Mouse (Mus musculus) lung, postnatal 0 days (tissue): ENCODE results near the gene Foxa2. TPM values are rescaled to one million over a fixed set of nuclear protein-coding genes. Genes with fewer than 3 reads are reported as not detected.

Experiments
- ATAC-seq: fragments of 200-750 bp; cut with Nextera tagmentation; 2 replicates; pipeline ENCODE4 v1.8.0; 2017; ENCODE audit warnings: moderate library complexity
- DNase-seq: peaks from one replicate; pipeline ENCODE4 v3.0.0-alpha.2; 2016; ENCODE audit warnings: low spot score
- H3K27ac ChIP-seq: fragments of 300-500 bp; sonication (generic); 2 replicates; pipeline ENCODE4 v1.5.1; 2014; ENCODE audit warnings: antibody characterized with exemption, mild to moderate bottlenecking, low read length, mixed read lengths
- H3K27me3 ChIP-seq: fragments of 300-500 bp; sonication (generic); replicated peaks from 2 replicates; pipeline ENCODE4 v1.6.1; 2014; ENCODE audit warnings: low read length, mixed read lengths; ENCODE audit not compliant: insufficient read depth
- H3K36me3 ChIP-seq: fragments of 300-500 bp; sonication (generic); 2 replicates; pipeline ENCODE4 v1.6.1; 2014; ENCODE audit warnings: low read length, mixed read lengths; ENCODE audit not compliant: insufficient read depth
- H3K4me1 ChIP-seq: fragments of 300-500 bp; sonication (generic); 2 replicates; pipeline ENCODE4 v1.6.1; 2014; ENCODE audit warnings: antibody characterized with exemption, low read depth, low read length, mixed read lengths; ENCODE audit not compliant: insufficient read depth
- H3K4me2 ChIP-seq: fragments of 300-500 bp; sonication (generic); replicated peaks from 2 replicates; pipeline ENCODE4 v1.6.1; 2014; ENCODE audit warnings: low read depth, mild to moderate bottlenecking, low read length, moderate library complexity, mixed read lengths
- H3K4me3 ChIP-seq: fragments of 300-500 bp; sonication (generic); 2 replicates; pipeline ENCODE4 v1.5.1; 2014; ENCODE audit warnings: low read depth, low read length
- H3K9ac ChIP-seq: fragments of 300-500 bp; sonication (generic); replicated peaks from 2 replicates; pipeline ENCODE4 v1.6.1; 2014; ENCODE audit warnings: low read depth, mild to moderate bottlenecking
- H3K9me3 ChIP-seq: fragments of 300-500 bp; sonication (generic); 2 replicates; pipeline ENCODE4 v1.6.1; 2016; ENCODE audit warnings: low read length, mixed read lengths
- CTCF ChIP-seq: IDR thresholded peaks from 2 replicates; pipeline ENCODE4 v1.5.1; 2016; ENCODE audit warnings: antibody characterized with exemption, mild to moderate bottlenecking
- EP300 ChIP-seq: IDR thresholded peaks from 2 replicates; pipeline ENCODE4 v1.6.1; 2016; ENCODE audit warnings: antibody characterized with exemption, mild to moderate bottlenecking, control low read depth
- WGBS: fragments of 180-500 bp; shearing (Covaris S2); extraction: QIAGEN DNeasy Blood & Tissue Kit; methylation state at CpG from one replicate; pipeline ENCODE4 v1.1.7; 2014; 5-methylcytosine and 5-hydroxymethylcytosine counted together
- polyA plus RNA-seq: library from polyadenylated mRNA; unstranded; fragments of >200 nt; fragmentation: Nextera tagmentation; extraction: Ambion mirVana; gene quantifications from 2 replicates; pipeline ENCODE4 v1.2.1, GENCODE M21; 2015

Gene Foxa2
- polyA plus RNA-seq, 1 experiment from 2014 or later: 37.7 TPM

DNA sequence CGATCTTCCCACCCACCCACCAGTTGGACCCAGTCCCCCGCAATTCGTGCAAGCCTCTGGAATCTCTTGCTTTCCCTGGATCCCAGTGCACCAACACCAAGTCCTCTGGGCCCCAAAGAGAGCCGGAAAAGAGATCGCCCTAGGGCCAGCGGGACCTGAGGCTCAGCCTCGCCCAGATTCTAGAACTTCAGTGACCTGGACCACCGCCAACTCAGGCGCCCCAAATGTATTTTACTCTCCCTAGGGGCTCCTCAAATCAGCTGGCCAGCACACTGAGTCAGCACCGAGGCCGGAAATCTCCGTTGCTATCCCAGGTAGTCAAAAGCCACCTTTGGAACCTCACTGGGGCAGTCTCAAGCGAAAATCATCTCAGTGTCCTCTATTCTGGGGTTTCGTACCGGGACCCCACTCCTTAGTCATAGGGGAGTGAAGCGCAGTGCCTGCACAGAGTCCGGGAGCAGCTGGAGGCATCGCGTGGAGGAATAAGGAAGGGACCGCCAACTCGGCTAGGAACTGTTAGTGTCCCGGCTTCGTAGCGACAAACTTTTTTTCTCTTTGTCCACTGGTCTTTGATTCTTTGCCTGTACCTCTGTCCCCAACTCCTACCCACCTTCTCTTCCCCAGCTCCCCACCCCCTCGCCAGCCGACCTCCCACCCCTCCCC, 1.8 kb downstream of the Foxa2 start:
- 0 out of 2 replicates have a peak, but pooled peaks cover 3% of the 10 kb centered on the region for H3K4me1 ChIP-seq
- ATAC-seq: no peak
- peak overlapping the region; percentile 59 for H3K9ac ChIP-seq
- no peaks in the 10 kb centered on the region for H3K36me3 ChIP-seq
- H3K27me3 ChIP-seq: peaks cover 35% of the 10 kb centered on the region
- no peaks in the 10 kb centered on the region for H3K9me3 ChIP-seq
- WGBS: under 1% methylated on average over 26 of the region's 26 CpGs
- H3K27ac ChIP-seq: peak overlapping the region; percentile 90
- no peak for TF ChIP-seq CTCF
- TF ChIP-seq EP300: no peak
- H3K4me2 ChIP-seq: peak overlapping the region; percentile 55
- DNase-seq: peak; percentile 48
- peak overlapping the region; percentile 52 for H3K4me3 ChIP-seq

- Histone ChIP-seq H3K27ac (peak overlapping the region; percentile 90), H3K9me3 (no peaks in the 10 kb centered on the region), H3K4me1 (0 out of 2 replicates have a peak, but pooled peaks cover 3% of the 10 kb centered on the region), H3K27me3 (peaks cover 36% of the 10 kb centered on the region), H3K4me2 (peak overlapping the region; percentile 55), H3K4me3 (peak overlapping the region; percentile 52), H3K36me3 (no peaks in the 10 kb centered on the region), H3K9ac (peak overlapping the region; percentile 59)
- WGBS: under 1% methylated on average over 66 of the region's 71 CpGs
- no peak for TF ChIP-seq EP300
- TF ChIP-seq CTCF: no peak
- ATAC-seq (no peak), DNase-seq (peak; percentile 37)
Measured at GRCm38 (mm10) chr2:148043976-148044876, 2.5 kb downstream of the Foxa2 start.

DNA sequence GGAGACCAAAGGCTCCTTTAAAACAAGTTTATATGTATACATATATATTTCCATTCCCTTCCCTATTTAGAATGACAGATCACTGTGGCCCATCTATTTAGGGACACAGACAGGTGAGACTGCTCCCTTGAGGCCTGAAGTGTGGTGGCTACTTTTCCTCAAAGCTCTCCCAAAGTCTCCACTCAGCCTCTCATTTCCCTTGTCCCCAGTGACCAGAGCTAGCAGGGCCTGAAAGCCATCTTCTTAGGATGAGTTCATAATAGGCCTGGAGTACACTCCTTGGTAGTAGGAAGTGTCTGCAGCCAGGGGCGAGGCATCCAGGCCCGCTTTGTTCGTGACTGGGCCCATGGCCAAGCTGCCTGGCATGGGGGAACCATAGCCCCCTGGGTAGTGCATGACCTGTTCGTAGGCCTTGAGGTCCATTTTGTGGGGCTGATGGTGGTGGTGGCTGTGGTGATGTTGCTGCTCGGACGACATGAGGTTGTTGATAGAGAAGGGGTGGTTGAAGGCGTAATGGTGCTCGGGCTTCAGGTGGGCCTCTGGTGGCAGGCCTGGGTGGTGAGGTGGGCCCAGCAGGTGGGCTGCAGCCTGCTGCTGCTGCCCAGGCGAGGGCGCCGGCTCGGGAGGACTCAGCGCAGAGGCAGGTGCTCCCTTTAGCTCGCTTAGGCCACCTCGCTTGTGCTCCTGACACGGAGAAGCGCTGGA, 3.3 kb downstream of the Foxa2 start:
- 17% methylated on average over 17 of the region's 17 CpGs for WGBS
- ATAC-seq: no peak
- H3K36me3 ChIP-seq: no peaks in the 10 kb centered on the region
- peak overlapping the region; percentile 90 for H3K27ac ChIP-seq
- 0 out of 2 replicates have a peak, but pooled peaks cover 3% of the 10 kb centered on the region for H3K4me1 ChIP-seq
- no peak for DNase-seq
- TF ChIP-seq CTCF: no peak
- no peak for TF ChIP-seq EP300
- peaks cover 32% of the 10 kb centered on the region for H3K27me3 ChIP-seq
- H3K4me2 ChIP-seq: peak overlapping the region; percentile 55
- peak overlapping the region; percentile 52 for H3K4me3 ChIP-seq
- peak overlapping the region; percentile 59 for H3K9ac ChIP-seq
- no peaks in the 10 kb centered on the region for H3K9me3 ChIP-seq

- Histone ChIP-seq H3K9me3 (no peaks in the 10 kb centered on the region), H3K27ac (peak overlapping the region; percentile 43; the same call in 1 of the 2 replicates), H3K36me3 (no peaks in the 10 kb centered on the region), H3K4me1 (0 out of 2 replicates have a peak, but pooled peaks cover 3% of the 10 kb centered on the region), H3K4me3 (0 out of 2 replicates have a peak overlapping the region, but pooled peaks have one; percentile 52), H3K4me2 (peak overlapping the region; percentile 55), H3K9ac (no peak overlapping the region), H3K27me3 (peaks cover 38% of the 10 kb centered on the region)
- WGBS: 17% methylated on average over 3 of the region's 3 CpGs
- DNase-seq (no peak), ATAC-seq (no peak)
- TF ChIP-seq EP300 (no peak), CTCF (no peak)
Measured at GRCm38 (mm10) chr2:148042126-148042640, 4.6 kb downstream of the Foxa2 start.

DNA sequence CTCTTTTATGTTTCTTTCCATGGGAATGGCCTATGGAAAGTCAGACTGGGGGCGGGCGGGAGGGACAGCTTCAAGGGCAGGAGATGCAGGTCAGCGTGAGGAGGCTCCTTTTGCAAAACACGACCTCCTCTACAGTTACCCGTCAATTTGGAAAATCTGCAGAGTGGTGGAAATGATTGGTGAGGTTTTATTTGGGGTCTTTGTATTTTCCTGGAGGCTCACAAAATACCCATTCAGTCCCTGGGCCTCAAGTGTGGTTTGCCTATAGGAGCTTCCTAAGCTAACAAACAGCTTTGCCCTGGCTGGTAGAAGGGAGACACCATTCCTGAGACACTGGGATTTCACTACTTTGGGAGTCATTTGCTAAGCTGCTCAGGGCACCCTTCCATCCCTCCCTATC, 5.4 kb downstream of the Foxa2 start:
- Histone ChIP-seq H3K27me3 (peaks cover 31% of the 10 kb centered on the region), H3K9me3 (no peaks in the 10 kb centered on the region), H3K4me2 (peak overlapping the region; percentile 62; the same call in 1 of the 2 replicates), H3K4me1 (0 out of 2 replicates have a peak, but pooled peaks cover 3% of the 10 kb centered on the region), H3K36me3 (no peaks in the 10 kb centered on the region), H3K4me3 (no peak overlapping the region), H3K9ac (no peak overlapping the region), H3K27ac (peak overlapping the region; percentile 91)
- ATAC-seq: no peak
- peak; percentile 6 for DNase-seq
- WGBS: 18% methylated on average over 5 of the region's 5 CpGs
- TF ChIP-seq EP300 (no peak), CTCF (no peak)
